Mouse (Mus musculus) CH12.LX (cell line): ENCODE results near the gene Prkce. TPM values are rescaled to one million over a fixed set of nuclear protein-coding genes. Genes with fewer than 3 reads are reported as not detected.

Experiments used
- DNase-seq: peaks from one replicate; pipeline ENCODE4 v3.0.0-alpha.2; 2013; ENCODE audit errors: extremely low read depth
- H3K27ac ChIP-seq: 2 replicates; pipeline ENCODE4 v1.5.1; 2012; ENCODE audit warnings: low read depth, mild to moderate bottlenecking, control low read depth, moderate library complexity; ENCODE audit not compliant: insufficient read depth
- H3K27me3 ChIP-seq: replicated peaks from 2 replicates; pipeline ENCODE3; 2012; ENCODE audit warnings: inconsistent platforms
- H3K36me3 ChIP-seq, 2 experiments: replicated peaks in 1 of 2; 2 replicates each; pipeline versions ENCODE3 to v1.6.1; 2012; ENCODE audit warnings: inconsistent platforms in 1 of 2, low read length in 1 of 2, mild to moderate bottlenecking in 1 of 2, mixed read lengths in 1 of 2, moderate library complexity in 1 of 2; ENCODE audit not compliant: control insufficient read depth in 1 of 2, insufficient read depth in 1 of 2
- H3K4me1 ChIP-seq, 2 experiments: 2 replicates each; pipeline ENCODE4 v1.6.1; 2012; ENCODE audit warnings: inconsistent platforms in 1 of 2, moderate library complexity in 1 of 2; ENCODE audit not compliant: insufficient read depth in 2 of 2, control insufficient read depth in 1 of 2
- H3K4me2 ChIP-seq: 2 replicates; pipeline ENCODE4 v1.6.1; 2012; ENCODE audit warnings: low read depth, mild to moderate bottlenecking, control low read depth; ENCODE audit not compliant: poor library complexity, insufficient read depth, severe bottlenecking
- H3K4me3 ChIP-seq, 3 experiments: fragments of 150-350 bp in 1 of 3; sonication (generic) in 1 of 3; replicated peaks in 1 of 3; 2 replicates each; pipeline versions ENCODE3 to v1.5.1; 2011 to 2012; ENCODE audit warnings: low read depth in 2 of 3, low read length in 2 of 3, mild to moderate bottlenecking in 2 of 3, moderate library complexity in 2 of 3, control low read depth in 1 of 3, improper control_type of control experiment in 1 of 3, inconsistent platforms in 1 of 3, mixed read lengths in 1 of 3; ENCODE audit not compliant: poor library complexity in 1 of 3
- H3K79me2 ChIP-seq: replicated peaks from 2 replicates; pipeline ENCODE4 v1.6.1; 2012; ENCODE audit warnings: mild to moderate bottlenecking, moderate library complexity; ENCODE audit not compliant: control insufficient read depth, poor library complexity, insufficient read depth, severe bottlenecking; ENCODE audit errors: extremely low read depth
- H3K9ac ChIP-seq: 2 replicates; pipeline ENCODE4 v1.6.1; 2012; ENCODE audit warnings: low read depth, mild to moderate bottlenecking, control low read depth, moderate library complexity; ENCODE audit not compliant: insufficient read depth
- H3K9me3 ChIP-seq: replicated peaks from 2 replicates; pipeline ENCODE3; 2012; ENCODE audit warnings: low read length, inconsistent platforms, mixed read lengths
- BHLHE40 ChIP-seq: IDR thresholded peaks from 2 replicates; pipeline ENCODE4 v1.6.1; 2011; ENCODE audit warnings: mild to moderate bottlenecking, low read depth, low read length, improper control_type of control experiment
- E2F4 ChIP-seq: IDR thresholded peaks from 2 replicates; pipeline ENCODE4 v1.6.1; 2011; ENCODE audit warnings: low read depth, low read length, improper control_type of control experiment; ENCODE audit not compliant: insufficient replicate concordance
- EP300 ChIP-seq: IDR thresholded peaks from 2 replicates; pipeline ENCODE4 v1.6.1; 2011; ENCODE audit warnings: low read length, improper control_type of control experiment
- ETS1 ChIP-seq: conservative IDR thresholded peaks from 2 replicates; pipeline ENCODE4 v1.6.1; 2012; ENCODE audit warnings: low read depth, mild to moderate bottlenecking, inconsistent platforms, low read length, improper control_type of control experiment, moderate library complexity
- IRF4 ChIP-seq: IDR thresholded peaks from 2 replicates; pipeline ENCODE4 v1.6.1; 2014; ENCODE audit warnings: low read depth, mild to moderate bottlenecking, inconsistent platforms, low read length, improper control_type of control experiment
- JUN ChIP-seq: IDR thresholded peaks from 2 replicates; pipeline ENCODE4 v1.6.1; 2011; ENCODE audit warnings: low read depth, mild to moderate bottlenecking, low read length, improper control_type of control experiment, moderate library complexity; ENCODE audit not compliant: insufficient read depth
- JUND ChIP-seq: conservative IDR thresholded peaks from 2 replicates; pipeline ENCODE4 v1.6.1; 2011; ENCODE audit warnings: low read depth, low read length, improper control_type of control experiment
- KAT2A ChIP-seq: IDR thresholded peaks from 2 replicates; pipeline ENCODE4 v1.6.1; 2012; ENCODE audit warnings: low read length, improper control_type of control experiment, inconsistent platforms; ENCODE audit not compliant: insufficient replicate concordance
- MAX ChIP-seq: IDR thresholded peaks from 2 replicates; pipeline ENCODE4 v1.6.1; 2011; ENCODE audit warnings: low read length, improper control_type of control experiment
- MAZ ChIP-seq: IDR thresholded peaks from 2 replicates; pipeline ENCODE4 v1.6.1; 2012; ENCODE audit warnings: low read depth, mild to moderate bottlenecking, inconsistent platforms, low read length, improper control_type of control experiment, moderate library complexity
- MXI1 ChIP-seq: IDR thresholded peaks from 2 replicates; pipeline ENCODE4 v1.6.1; 2011; ENCODE audit warnings: mild to moderate bottlenecking, low read depth, low read length, improper control_type of control experiment
- MYC ChIP-seq: IDR thresholded peaks from 2 replicates; pipeline ENCODE4 v1.6.1; 2011; ENCODE audit warnings: low read depth, mild to moderate bottlenecking, improper control_type of control experiment, low read length
- NELFE ChIP-seq: IDR thresholded peaks from 2 replicates; pipeline ENCODE4 v1.6.1; 2011; ENCODE audit warnings: low read depth, low read length, improper control_type of control experiment
- NRF1 ChIP-seq: IDR thresholded peaks from 2 replicates; pipeline ENCODE4 v1.6.1; 2014; ENCODE audit warnings: low read depth, mild to moderate bottlenecking, inconsistent platforms, low read length, improper control_type of control experiment, moderate library complexity
- POLR2AphosphoS2 ChIP-seq: IDR thresholded peaks from 2 replicates; pipeline ENCODE4 v1.6.1; 2011; ENCODE audit warnings: low read depth, low read length, improper control_type of control experiment
- RCOR1 ChIP-seq: conservative IDR thresholded peaks from 2 replicates; pipeline ENCODE4 v1.6.1; 2012; ENCODE audit warnings: low read depth, mild to moderate bottlenecking, inconsistent platforms, low read length, improper control_type of control experiment
- SIN3A ChIP-seq: IDR thresholded peaks from 2 replicates; pipeline ENCODE4 v1.6.1; 2012; ENCODE audit warnings: low read length, improper control_type of control experiment, inconsistent platforms
- SMC3 ChIP-seq: IDR thresholded peaks from 2 replicates; pipeline ENCODE4 v1.6.1; 2011; ENCODE audit warnings: low read depth, low read length, improper control_type of control experiment
- TBP ChIP-seq: conservative IDR thresholded peaks from 2 replicates; pipeline ENCODE4 v1.6.1; 2011; ENCODE audit warnings: low read depth, low read length, improper control_type of control experiment
- TCF12 ChIP-seq: IDR thresholded peaks from 2 replicates; pipeline ENCODE4 v1.6.1; 2014; ENCODE audit warnings: low read depth, mild to moderate bottlenecking, inconsistent platforms, low read length, improper control_type of control experiment
- USF2 ChIP-seq: conservative IDR thresholded peaks from 2 replicates; pipeline ENCODE4 v1.6.1; 2011; ENCODE audit warnings: low read depth, low read length, improper control_type of control experiment
- ZMIZ1 ChIP-seq: IDR thresholded peaks from 2 replicates; pipeline ENCODE4 v1.6.1; 2012; ENCODE audit warnings: low read depth, mild to moderate bottlenecking, inconsistent platforms, low read length, improper control_type of control experiment
- ZNF384 ChIP-seq: IDR thresholded peaks from 2 replicates; pipeline ENCODE4 v1.6.1; 2012; ENCODE audit warnings: low read depth, low read length, improper control_type of control experiment, inconsistent platforms
- dilution Hi-C: fragments of 300-500 bp; cut with MboI; formaldehyde crosslinking; loops from 2 replicates; pipeline ENCODE4 v1.14.3; 2020; ENCODE audit warnings: low sequenced_read_pairs; ENCODE audit not compliant: extremely low pct_unique_long_range_greater_than_20kb, extremely low pct_ligation_motif_present
- in situ Hi-C: fragments of 300-500 bp; cut with MboI; formaldehyde crosslinking; loops from 3 replicates; pipeline ENCODE4 v1.14.3; 2019; ENCODE audit warnings: low sequenced_read_pairs, low pct_ligation_motif_present, low pct_unique_long_range_greater_than_20kb, mixed read lengths
- polyA plus RNA-seq: library from polyadenylated mRNA; unstranded; fragments of >175 nt; gene quantifications from 2 replicates; pipeline ENCODE4 v1.2.1, GENCODE M21; 2012; ENCODE audit warnings: low read depth; ENCODE audit not compliant: insufficient read length
- total RNA-seq, 2 experiments: library from RNA; depleted of rRNA; stranded (reverse); fragments of 300-350 nt in 1 of 2; fragments of >200 nt in 1 of 2; gene quantifications; 2 replicates each; pipeline ENCODE4 v1.2.3; 2012 to 2014

The Prkce gene
- total and polyA plus RNA-seq, 3 experiments = 4.1 to 13.2 (median 11.4) TPM

DNA sequence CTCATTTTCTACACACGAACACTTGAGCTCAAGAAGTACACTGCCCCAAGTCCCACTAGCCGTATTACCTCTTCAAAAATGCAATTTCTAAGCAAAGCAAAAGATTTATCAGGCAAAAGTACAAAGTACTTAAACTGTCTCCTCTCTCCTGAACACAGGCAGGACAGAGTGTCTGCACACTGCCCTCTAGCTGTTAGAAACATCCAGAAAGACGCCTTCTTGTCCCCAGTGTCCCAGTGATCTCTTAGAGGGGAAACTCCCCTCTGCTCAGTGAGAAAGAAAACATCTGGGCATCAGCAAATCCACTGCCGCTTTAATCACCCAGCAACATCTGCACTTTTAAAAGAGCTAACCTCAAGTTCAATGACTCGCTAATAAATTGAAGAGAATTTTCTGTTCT, 35.1 kb upstream of the Prkce start (continued):
- no peak for TF ChIP-seq KAT2A
- no peak for TF ChIP-seq NRF1
- TF ChIP-seq MAX = no peak
- no peak for TF ChIP-seq JUND
- TF ChIP-seq POLR2AphosphoS2 = no peak
- no peak for TF ChIP-seq MXI1
- peak; percentile 31 for TF ChIP-seq SMC3
- TF ChIP-seq BHLHE40 = no peak
- TF ChIP-seq MYC = no peak
- TF ChIP-seq USF2 = no peak
- TF ChIP-seq EP300 = no peak
- TF ChIP-seq RCOR1 = no peak
- TF ChIP-seq JUN = no peak
- TF ChIP-seq ZNF384 = no peak
- no peak for TF ChIP-seq ZMIZ1
- 0 out of 2 replicates have a peak, but pooled peaks have one; percentile 20 for TF ChIP-seq TCF12

DNA sequence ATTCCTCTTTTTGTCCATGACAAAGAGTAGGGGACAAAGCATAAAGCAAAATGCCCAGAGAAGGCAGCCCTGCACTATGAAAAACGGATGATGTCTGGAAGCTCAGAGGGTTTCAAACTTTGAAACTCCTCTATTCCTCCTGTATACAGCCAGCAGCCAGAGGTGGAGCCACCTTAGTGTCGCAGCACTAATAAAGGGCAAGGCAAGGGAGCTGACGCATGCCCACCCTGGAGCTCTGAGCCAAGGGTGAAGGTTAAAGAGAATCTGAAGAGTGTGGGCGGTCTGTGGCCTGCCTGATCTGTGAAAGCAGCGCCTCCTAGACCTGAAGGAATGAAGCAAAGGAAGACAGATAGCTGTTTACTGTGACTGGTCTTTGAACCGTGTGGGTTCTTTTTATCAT, 33.1 kb upstream of the Prkce start:
- Histone ChIP-seq H3K4me3 (no peak overlapping the region), H3K27ac (no peak overlapping the region), H3K79me2 (no peaks in the 10 kb centered on the region; the same call in 1 of the 2 replicates), H3K9ac (no peak overlapping the region), H3K4me2 (no peak overlapping the region), H3K4me1 (peaks cover 0 to 41% of the 10 kb centered on the region in 2 experiments; a peak in 3 of 4 replicates), H3K27me3 (no peaks in the 10 kb centered on the region), H3K36me3 (peaks cover 59 to 86% of the 10 kb centered on the region in 2 experiments), H3K9me3 (no peaks in the 10 kb centered on the region)
- in situ Hi-C loops (no loop called here), dilution Hi-C loops (no loop called here)
- no peak for DNase-seq
- TF ChIP-seq NELFE (no peak), BHLHE40 (no peak), TCF12 (no peak), TBP (no peak), IRF4 (no peak), SIN3A (no peak), ETS1 (no peak), POLR2AphosphoS2 (no peak), MAX (no peak), USF2 (no peak), E2F4 (no peak), MAZ (no peak), ZMIZ1 (no peak), SMC3 (no peak)
